Mouse (Mus musculus): ENCODE results near the gene Ppp4r1. TPM values are rescaled to one million over a fixed set of nuclear protein-coding genes. Genes with fewer than 3 reads are reported as not detected.

The Ppp4r1 gene
- total and polyA plus RNA-seq, 2 experiments from 2014 or later, result 24.9 to 48.6 TPM

GRCm38 (mm10) chr17:65798446-65798845 lies 16.1 kb downstream of the Ppp4r1 start:
- no peaks in the 10 kb centered on the region for H3K9me3 ChIP-seq (ENCODE audit: low read length)
- no peak for ATAC-seq
- no peaks in the 10 kb centered on the region for H3K27me3 ChIP-seq (ENCODE audit: insufficient read depth, low read length)
- DNase-seq (ENCODE audit: low spot score), result no peak
- H3K4me3 ChIP-seq (ENCODE audit: low read length), result no peak overlapping the region
- H3K4me2 ChIP-seq (ENCODE audit: low read depth, low read length), result no peak overlapping the region
- TF ChIP-seq CTCF (IDR thresholded peaks at IDR 0.05; ENCODE audit: low read depth), result no peak
- no peak overlapping the region for H3K27ac ChIP-seq
- no peak overlapping the region for H3K9ac ChIP-seq (replicated peaks; ENCODE audit: low read length)
- no peaks in the 10 kb centered on the region for H3K36me3 ChIP-seq (ENCODE audit: insufficient read depth, low read length)
- H3K4me1 ChIP-seq (ENCODE audit: insufficient read depth, low read length), result no peaks in the 10 kb centered on the region
- 69% methylated on average over 4 of the region's 4 CpGs for WGBS

GRCm38 (mm10) chr17:65799353-65799752 lies 17.0 kb downstream of the Ppp4r1 start:
- no peak for DNase-seq (ENCODE audit: low spot score)
- Histone ChIP-seq H3K9me3 (ENCODE audit: low read length) (no peaks in the 10 kb centered on the region), H3K4me3 (ENCODE audit: low read length) (no peak overlapping the region), H3K9ac (replicated peaks; ENCODE audit: low read length) (no peak overlapping the region), H3K4me1 (ENCODE audit: insufficient read depth, low read length) (no peaks in the 10 kb centered on the region), H3K36me3 (ENCODE audit: insufficient read depth, low read length) (no peaks in the 10 kb centered on the region), H3K4me2 (ENCODE audit: low read depth, low read length) (no peak overlapping the region), H3K27me3 (ENCODE audit: insufficient read depth, low read length) (no peaks in the 10 kb centered on the region), H3K27ac (no peak overlapping the region)
- TF ChIP-seq CTCF (IDR thresholded peaks at IDR 0.05; ENCODE audit: low read depth), result no peak
- WGBS, result 85% methylated on average over 1 of the region's 1 CpGs
- ATAC-seq, result no peak

DNA sequence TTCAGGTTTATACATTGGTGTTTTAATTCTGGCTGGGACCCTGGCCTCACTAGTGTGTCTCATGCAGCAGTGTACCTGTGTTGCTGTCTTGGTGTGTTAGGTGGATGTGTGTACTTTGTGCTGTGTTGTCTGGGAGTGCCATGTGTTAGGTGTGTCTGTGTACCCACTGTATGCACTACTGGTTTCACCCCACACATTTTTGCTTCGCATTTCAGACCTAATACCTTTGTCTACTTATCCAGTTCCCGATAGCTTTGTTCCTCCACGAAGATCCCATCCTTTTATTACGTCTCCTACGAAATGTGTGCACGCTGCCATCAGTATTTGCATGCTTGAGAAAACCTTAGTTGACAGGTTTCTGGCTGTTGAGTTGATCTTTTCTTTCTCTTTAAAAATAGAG lies 18.1 kb downstream of the Ppp4r1 start:
- Histone ChIP-seq H3K9ac (replicated peaks; ENCODE audit: low read length) (no peak overlapping the region), H3K9me3 (ENCODE audit: low read length) (no peaks in the 10 kb centered on the region), H3K4me3 (ENCODE audit: low read length) (no peak overlapping the region), H3K36me3 (ENCODE audit: insufficient read depth, low read length) (no peaks in the 10 kb centered on the region), H3K4me1 (ENCODE audit: insufficient read depth, low read length) (no peaks in the 10 kb centered on the region), H3K27me3 (ENCODE audit: insufficient read depth, low read length) (no peaks in the 10 kb centered on the region), H3K27ac (no peak overlapping the region), H3K4me2 (ENCODE audit: low read depth, low read length) (no peak overlapping the region)
- no peak for ATAC-seq
- TF ChIP-seq CTCF (IDR thresholded peaks at IDR 0.05; ENCODE audit: low read depth), result no peak
- no peak for DNase-seq (ENCODE audit: low spot score)
- 87% methylated on average over 6 of the region's 6 CpGs for WGBS

DNA sequence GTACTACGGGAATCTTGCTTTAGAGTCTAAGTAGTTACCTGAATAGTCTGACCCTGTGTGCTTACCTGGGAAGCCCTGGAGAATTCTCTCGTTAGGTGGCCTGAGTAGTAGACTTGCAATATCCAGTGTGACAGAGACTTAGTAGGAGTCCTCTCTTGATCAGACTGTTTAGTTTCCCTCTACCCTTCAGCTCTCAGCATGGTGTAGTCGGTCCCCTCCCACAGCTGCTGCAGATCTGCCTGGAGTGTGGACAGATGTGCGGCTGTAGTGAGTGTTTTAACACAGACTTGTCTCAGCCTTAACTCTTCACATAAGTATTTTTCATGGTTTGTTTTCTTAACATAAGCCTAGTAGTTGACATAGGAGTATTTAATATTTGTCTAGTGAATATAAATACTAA lies 19.7 kb downstream of the Ppp4r1 start:
- Histone ChIP-seq H3K4me2 (ENCODE audit: low read depth, low read length) (no peak overlapping the region), H3K9me3 (ENCODE audit: low read length) (no peaks in the 10 kb centered on the region), H3K4me3 (ENCODE audit: low read length) (no peak overlapping the region), H3K9ac (replicated peaks; ENCODE audit: low read length) (no peak overlapping the region), H3K27ac (no peak overlapping the region), H3K36me3 (ENCODE audit: insufficient read depth, low read length) (no peaks in the 10 kb centered on the region), H3K27me3 (ENCODE audit: insufficient read depth, low read length) (no peaks in the 10 kb centered on the region), H3K4me1 (ENCODE audit: insufficient read depth, low read length) (no peaks in the 10 kb centered on the region)
- DNase-seq (ENCODE audit: low spot score) (no peak), ATAC-seq (no peak)
- WGBS, result 85% methylated on average over 4 of the region's 4 CpGs
- TF ChIP-seq CTCF (IDR thresholded peaks at IDR 0.05; ENCODE audit: low read depth), result no peak

GRCm38 (mm10) chr17:65805966-65806365 lies 23.6 kb downstream of the Ppp4r1 start:
- Histone ChIP-seq H3K27me3 (ENCODE audit: insufficient read depth, low read length) (no peaks in the 10 kb centered on the region), H3K9me3 (ENCODE audit: low read length) (no peaks in the 10 kb centered on the region), H3K4me2 (ENCODE audit: low read depth, low read length) (no peak overlapping the region), H3K4me1 (ENCODE audit: insufficient read depth, low read length) (no peaks in the 10 kb centered on the region), H3K4me3 (ENCODE audit: low read length) (no peak overlapping the region), H3K36me3 (ENCODE audit: insufficient read depth, low read length) (no peaks in the 10 kb centered on the region; the same call in 1 of the 2 replicates), H3K27ac (no peak overlapping the region), H3K9ac (replicated peaks; ENCODE audit: low read length) (no peak overlapping the region)
- no peak for DNase-seq (ENCODE audit: low spot score)
- no peak for TF ChIP-seq CTCF (IDR thresholded peaks at IDR 0.05; ENCODE audit: low read depth)
- ATAC-seq, result no peak
- 81% methylated on average over 4 of the region's 4 CpGs for WGBS

DNA sequence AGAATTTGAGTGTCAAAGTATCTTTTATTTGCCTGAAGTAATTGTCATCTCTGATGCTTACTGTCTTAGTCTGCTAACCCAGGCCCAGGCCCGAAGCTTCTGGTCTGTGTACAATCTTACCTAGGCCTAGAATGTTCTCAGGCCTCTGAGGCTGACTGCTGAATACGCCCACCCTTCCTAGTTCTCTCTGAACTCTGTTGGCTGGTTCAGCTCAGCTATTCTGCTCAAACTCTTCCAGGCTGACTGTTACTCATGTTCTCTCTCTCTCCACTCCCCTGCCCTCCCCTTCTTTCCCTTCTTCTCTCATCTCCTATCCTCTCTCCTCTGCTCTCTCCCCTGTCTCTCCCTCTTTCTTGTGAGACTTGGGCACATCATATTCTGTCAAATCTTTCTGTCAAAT lies 24.0 kb downstream of the Ppp4r1 start:
- DNase-seq (ENCODE audit: low spot score) (no peak), ATAC-seq (no peak)
- Histone ChIP-seq H3K27ac (no peak overlapping the region), H3K9me3 (ENCODE audit: low read length) (no peaks in the 10 kb centered on the region), H3K27me3 (ENCODE audit: insufficient read depth, low read length) (no peaks in the 10 kb centered on the region), H3K4me1 (ENCODE audit: insufficient read depth, low read length) (no peaks in the 10 kb centered on the region), H3K9ac (replicated peaks; ENCODE audit: low read length) (no peak overlapping the region), H3K4me3 (ENCODE audit: low read length) (no peak overlapping the region), H3K36me3 (ENCODE audit: insufficient read depth, low read length) (no peaks in the 10 kb centered on the region; the same call in 1 of the 2 replicates), H3K4me2 (ENCODE audit: low read depth, low read length) (no peak overlapping the region)
- WGBS, result 86% methylated on average over 2 of the region's 2 CpGs
- TF ChIP-seq CTCF (IDR thresholded peaks at IDR 0.05; ENCODE audit: low read depth), result no peak

DNA sequence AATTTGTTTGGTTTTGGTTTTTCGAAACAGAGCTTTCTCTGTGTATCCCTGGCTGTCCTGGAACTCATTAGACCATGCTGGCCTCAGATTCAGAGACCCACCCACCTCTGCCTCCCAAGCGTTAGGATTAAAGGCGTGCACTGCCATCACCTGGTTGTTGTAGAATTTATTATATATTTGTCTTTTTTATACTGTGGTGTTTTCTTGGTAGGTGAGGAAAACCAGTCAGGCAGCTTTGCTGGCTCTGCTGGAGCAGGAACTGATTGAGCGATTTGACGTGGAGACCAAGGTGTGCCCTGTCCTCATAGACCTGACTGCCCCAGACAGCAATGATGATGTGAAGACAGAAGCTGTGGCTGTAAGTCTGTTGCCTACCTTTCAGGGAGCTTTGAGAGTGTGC lies 28.7 kb downstream of the Ppp4r1 start:
- Histone ChIP-seq H3K9ac (replicated peaks; ENCODE audit: low read length) (no peak overlapping the region), H3K4me3 (ENCODE audit: low read length) (no peak overlapping the region), H3K4me1 (ENCODE audit: insufficient read depth, low read length) (no peaks in the 10 kb centered on the region), H3K9me3 (ENCODE audit: low read length) (no peaks in the 10 kb centered on the region), H3K27ac (no peak overlapping the region), H3K36me3 (ENCODE audit: insufficient read depth, low read length) (peaks cover 33% of the 10 kb centered on the region), H3K27me3 (ENCODE audit: insufficient read depth, low read length) (no peaks in the 10 kb centered on the region), H3K4me2 (ENCODE audit: low read depth, low read length) (no peak overlapping the region)
- no peak for TF ChIP-seq CTCF (IDR thresholded peaks at IDR 0.05; ENCODE audit: low read depth)
- no peak for ATAC-seq
- WGBS, result 89% methylated on average over 5 of the region's 5 CpGs
- no peak for DNase-seq (ENCODE audit: low spot score)

Measured in hindbrain, postnatal 0 days (tissue).